Mouse (Mus musculus) hindbrain, embryonic 11.5 days (tissue): ENCODE results near the gene Sox21. TPM values are rescaled to one million over a fixed set of nuclear protein-coding genes. Genes with fewer than 3 reads are reported as not detected.
A peak's percentile ranks its signal among the peaks of the same experiment; 100 is the strongest.

Source experiments
- ATAC-seq: fragments of 200-750 bp; cut with Nextera tagmentation; 2 replicates; pipeline ENCODE4 v1.8.0; 2017; ENCODE audit warnings: mild to moderate bottlenecking, moderate TSS enrichment, moderate library complexity; ENCODE audit not compliant: low FRiP score
- DNase-seq: peaks from one replicate; pipeline ENCODE4 v3.0.0-alpha.2; 2015; ENCODE audit warnings: low spot score
- H3K27ac ChIP-seq: fragments of 300-500 bp; sonication (generic); 2 replicates; pipeline ENCODE4 v1.5.1; 2014; ENCODE audit warnings: mild to moderate bottlenecking, low read depth, low read length
- H3K27me3 ChIP-seq: fragments of 300-500 bp; sonication (generic); 2 replicates; pipeline ENCODE4 v1.6.1; 2014; ENCODE audit warnings: mild to moderate bottlenecking, low read length, moderate library complexity, mixed read lengths; ENCODE audit not compliant: control insufficient read depth, insufficient read depth
- H3K36me3 ChIP-seq: fragments of 300-500 bp; sonication (generic); 2 replicates; pipeline ENCODE4 v1.6.1; 2014; ENCODE audit warnings: mild to moderate bottlenecking, low read length, moderate library complexity, mixed read lengths; ENCODE audit not compliant: control insufficient read depth, insufficient read depth
- H3K4me1 ChIP-seq: fragments of 300-500 bp; sonication (generic); replicated peaks from 2 replicates; pipeline ENCODE4 v1.6.1; 2014; ENCODE audit warnings: low read length, mixed read lengths; ENCODE audit not compliant: control insufficient read depth, insufficient read depth
- H3K4me2 ChIP-seq: fragments of 300-500 bp; sonication (generic); replicated peaks from 2 replicates; pipeline ENCODE4 v1.6.1; 2014; ENCODE audit warnings: mild to moderate bottlenecking, low read depth, low read length
- H3K4me3 ChIP-seq: fragments of 300-500 bp; sonication (generic); 2 replicates; pipeline ENCODE4 v1.5.1; 2014; ENCODE audit warnings: low read depth, low read length
- H3K9ac ChIP-seq: fragments of 300-500 bp; sonication (generic); 2 replicates; pipeline ENCODE4 v1.6.1; 2014; ENCODE audit warnings: low read depth, low read length
- H3K9me3 ChIP-seq: fragments of 300-500 bp; sonication (generic); 2 replicates; pipeline ENCODE4 v1.6.1; 2016; ENCODE audit warnings: low read length; ENCODE audit not compliant: control insufficient read depth
- WGBS: fragments of 180-500 bp; shearing (Covaris S2); extraction: QIAGEN DNeasy Blood & Tissue Kit; methylation state at CpG from one replicate; pipeline ENCODE4 v1.1.7; 2014; 5-methylcytosine and 5-hydroxymethylcytosine counted together
- polyA plus RNA-seq: library from polyadenylated mRNA; unstranded; fragments of >200 nt; fragmentation: Nextera tagmentation; extraction: Ambion mirVana; gene quantifications from 2 replicates; pipeline ENCODE4 v1.2.1, GENCODE M21; 2014

The Sox21 gene
- polyA plus RNA-seq, 1 experiment from 2014 or later, result 10.7 TPM

DNA sequence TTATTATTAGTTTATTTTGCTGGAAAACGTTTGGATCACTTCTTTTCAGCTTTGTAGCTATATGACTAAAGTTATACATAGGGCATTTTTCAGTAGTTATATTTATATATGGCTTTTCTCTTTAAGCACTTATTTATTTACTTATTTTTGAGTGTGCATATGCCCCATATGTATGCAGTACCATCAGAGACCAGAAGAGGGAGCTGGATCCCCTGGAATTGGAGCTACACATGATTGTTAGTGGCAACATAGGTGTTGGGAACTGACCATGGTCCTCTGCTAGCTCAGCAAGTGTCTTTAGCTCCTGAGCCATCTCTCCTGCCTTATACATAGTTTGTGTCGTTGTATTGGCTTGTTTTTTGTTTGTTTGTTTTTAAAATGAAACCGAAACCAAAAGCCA lies 29.5 kb downstream of the Sox21 start:
- Histone ChIP-seq H3K4me1 (no peaks in the 10 kb centered on the region), H3K27me3 (0 out of 2 replicates have a peak, but pooled peaks cover 2% of the 10 kb centered on the region), H3K4me2 (no peak overlapping the region), H3K9ac (no peak overlapping the region), H3K36me3 (no peaks in the 10 kb centered on the region), H3K9me3 (no peaks in the 10 kb centered on the region), H3K27ac (no peak overlapping the region), H3K4me3 (no peak overlapping the region)
- DNase-seq (peak; percentile 25), ATAC-seq (no peak)
- 93% methylated on average over 3 of the region's 3 CpGs for WGBS

DNA sequence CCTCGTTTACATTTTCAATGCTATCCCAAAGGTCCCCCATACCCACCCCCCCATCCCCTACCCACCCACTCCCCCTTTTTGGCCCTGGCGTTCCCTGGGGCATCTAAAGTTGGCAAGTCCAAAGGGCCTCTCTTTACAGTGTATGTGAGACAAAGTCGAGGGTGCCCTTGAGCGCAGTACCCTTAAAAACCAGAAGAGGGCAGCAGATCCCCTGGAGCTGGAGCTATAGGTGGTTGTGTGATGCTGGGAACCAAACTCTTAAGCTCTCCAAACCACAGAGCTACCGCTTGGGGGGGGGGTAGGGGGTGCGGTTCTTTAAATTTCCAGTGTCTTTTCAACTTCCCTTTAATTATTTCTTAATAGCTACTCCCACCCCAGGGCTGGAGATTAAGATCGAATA lies 33.8 kb downstream of the Sox21 start:
- Histone ChIP-seq H3K36me3 (no peaks in the 10 kb centered on the region), H3K27me3 (no peaks in the 10 kb centered on the region), H3K4me1 (no peaks in the 10 kb centered on the region), H3K27ac (no peak overlapping the region), H3K9ac (no peak overlapping the region), H3K4me2 (no peak overlapping the region), H3K9me3 (no peaks in the 10 kb centered on the region), H3K4me3 (no peak overlapping the region)
- no peak for ATAC-seq
- WGBS, result 73% methylated on average over 7 of the region's 7 CpGs
- DNase-seq, result no peak

DNA sequence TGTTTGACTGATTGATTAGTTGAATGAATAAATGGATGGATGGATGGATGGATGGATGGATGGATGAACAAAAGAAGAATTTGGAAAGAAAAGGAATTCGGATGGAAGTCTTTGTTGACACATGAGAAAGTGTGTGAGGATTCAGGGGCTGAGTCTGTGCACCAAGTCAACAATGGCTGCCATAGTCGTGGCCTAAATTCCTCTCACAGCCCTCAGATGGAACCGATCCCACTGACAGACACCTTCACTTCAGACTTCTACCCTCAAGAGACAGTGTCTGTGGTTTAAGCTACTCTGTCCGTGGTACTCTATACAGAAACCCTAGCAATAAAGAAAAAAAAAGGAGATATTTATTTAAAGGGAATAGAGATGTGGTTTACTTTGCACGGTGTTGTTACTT lies 34.8 kb downstream of the Sox21 start:
- ATAC-seq, result no peak
- no peak overlapping the region for H3K27ac ChIP-seq
- no peaks in the 10 kb centered on the region for H3K4me1 ChIP-seq
- no peak overlapping the region for H3K4me3 ChIP-seq
- H3K27me3 ChIP-seq, result no peaks in the 10 kb centered on the region
- no peaks in the 10 kb centered on the region for H3K9me3 ChIP-seq
- no peaks in the 10 kb centered on the region for H3K36me3 ChIP-seq
- no peak overlapping the region for H3K9ac ChIP-seq
- DNase-seq, result no peak
- no peak overlapping the region for H3K4me2 ChIP-seq
- WGBS, result 83% methylated on average over 5 of the region's 5 CpGs

- 88% methylated on average over 3 of the region's 3 CpGs for WGBS
- ATAC-seq (no peak), DNase-seq (no peak)
- Histone ChIP-seq H3K27ac (no peak overlapping the region), H3K4me3 (no peak overlapping the region), H3K27me3 (no peaks in the 10 kb centered on the region), H3K9me3 (no peaks in the 10 kb centered on the region), H3K4me2 (no peak overlapping the region), H3K4me1 (no peaks in the 10 kb centered on the region), H3K36me3 (no peaks in the 10 kb centered on the region), H3K9ac (no peak overlapping the region)
Observed at GRCm38 (mm10) chr14:118200731-118201130, 36.1 kb downstream of the Sox21 start.

- no peaks in the 10 kb centered on the region for H3K36me3 ChIP-seq
- no peak for ATAC-seq
- 78% methylated on average over 12 of the region's 12 CpGs for WGBS
- H3K27ac ChIP-seq, result no peak overlapping the region
- no peaks in the 10 kb centered on the region; the same call in 1 of the 2 replicates for H3K27me3 ChIP-seq
- H3K9me3 ChIP-seq, result no peaks in the 10 kb centered on the region
- no peaks in the 10 kb centered on the region for H3K4me1 ChIP-seq
- no peak for DNase-seq
- H3K4me2 ChIP-seq, result no peak overlapping the region
- H3K9ac ChIP-seq, result no peak overlapping the region
- no peak overlapping the region for H3K4me3 ChIP-seq
Observed at GRCm38 (mm10) chr14:118197063-118197462, 39.8 kb downstream of the Sox21 start.

- no peak overlapping the region for H3K27ac ChIP-seq
- H3K4me3 ChIP-seq, result no peak overlapping the region
- no peaks in the 10 kb centered on the region for H3K36me3 ChIP-seq
- no peak overlapping the region for H3K9ac ChIP-seq
- H3K4me1 ChIP-seq, result no peaks in the 10 kb centered on the region
- WGBS, result 64% methylated on average over 13 of the region's 13 CpGs
- H3K4me2 ChIP-seq, result no peak overlapping the region
- ATAC-seq (no peak), DNase-seq (no peak)
- no peaks in the 10 kb centered on the region; the same call in 1 of the 2 replicates for H3K27me3 ChIP-seq
- no peaks in the 10 kb centered on the region for H3K9me3 ChIP-seq
Observed at GRCm38 (mm10) chr14:118194219-118194914, 42.5 kb downstream of the Sox21 start.

GRCm38 (mm10) chr14:118193663-118194062 lies 43.2 kb downstream of the Sox21 start:
- no peak for DNase-seq
- no peak overlapping the region for H3K4me2 ChIP-seq
- ATAC-seq, result no peak
- 58% methylated on average over 10 of the region's 10 CpGs for WGBS
- no peak overlapping the region for H3K9ac ChIP-seq
- H3K27me3 ChIP-seq, result no peaks in the 10 kb centered on the region; the same call in 1 of the 2 replicates
- H3K9me3 ChIP-seq, result no peaks in the 10 kb centered on the region
- H3K4me1 ChIP-seq, result no peaks in the 10 kb centered on the region
- H3K36me3 ChIP-seq, result no peaks in the 10 kb centered on the region
- H3K27ac ChIP-seq, result no peak overlapping the region
- no peak overlapping the region for H3K4me3 ChIP-seq

DNA sequence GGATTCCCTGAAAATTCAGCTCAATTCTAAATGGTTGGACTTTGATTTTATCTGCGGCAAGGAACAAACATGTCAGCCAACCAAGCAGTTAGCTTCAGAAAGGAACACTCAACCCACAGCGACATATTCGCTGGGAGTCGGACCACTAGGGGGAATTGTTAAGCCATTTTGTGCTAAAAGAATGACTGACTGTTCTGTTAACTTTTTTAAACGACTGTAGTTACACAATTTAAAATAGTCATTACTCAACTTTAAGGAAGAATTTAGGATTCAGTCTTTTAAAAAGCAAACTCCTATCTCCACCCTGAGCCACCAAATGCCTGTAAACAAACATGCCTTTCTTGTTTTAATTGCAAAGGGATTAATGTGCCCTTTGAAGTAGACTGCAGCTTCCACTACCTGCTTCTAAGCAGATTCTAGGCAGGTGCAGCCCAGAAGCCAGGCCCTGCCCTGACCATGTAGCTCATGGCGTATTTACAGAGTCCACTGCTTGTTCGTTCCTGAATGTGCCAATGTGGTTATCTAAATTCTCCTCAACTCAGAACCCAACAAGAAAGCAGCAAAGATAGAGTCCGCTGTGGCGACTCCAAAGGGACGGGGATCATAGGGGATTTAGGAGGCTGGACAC lies 43.7 kb downstream of the Sox21 start:
- Histone ChIP-seq H3K27me3 (no peaks in the 10 kb centered on the region; the same call in 1 of the 2 replicates), H3K9ac (no peak overlapping the region), H3K27ac (no peak overlapping the region), H3K9me3 (no peaks in the 10 kb centered on the region), H3K4me2 (no peak overlapping the region), H3K4me1 (no peaks in the 10 kb centered on the region), H3K36me3 (no peaks in the 10 kb centered on the region), H3K4me3 (no peak overlapping the region)
- 43% methylated on average over 10 of the region's 10 CpGs for WGBS
- no peak for ATAC-seq
- no peak for DNase-seq

DNA sequence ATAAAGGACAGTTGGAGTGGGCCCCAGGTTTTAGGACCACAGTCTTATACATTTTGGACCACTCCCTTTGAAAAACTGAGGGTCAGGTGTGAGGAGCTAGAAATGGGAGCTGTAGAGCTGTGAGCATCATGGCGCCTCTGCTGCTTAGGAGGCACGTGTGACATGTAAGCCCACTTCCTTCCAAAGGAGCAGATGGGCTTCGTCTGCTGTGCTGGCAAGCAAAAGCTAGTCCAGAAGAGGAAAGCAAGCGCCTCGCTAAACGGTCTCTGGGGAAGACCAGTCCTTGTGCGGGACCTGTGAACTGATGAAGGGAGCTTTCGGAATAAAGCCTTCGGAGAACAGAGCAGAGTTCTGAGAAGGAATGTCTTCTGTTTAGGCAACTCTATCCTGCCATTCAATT lies 45.4 kb downstream of the Sox21 start:
- DNase-seq, result no peak
- 89% methylated on average over 9 of the region's 9 CpGs for WGBS
- no peak overlapping the region for H3K9ac ChIP-seq
- no peaks in the 10 kb centered on the region for H3K9me3 ChIP-seq
- no peak overlapping the region for H3K4me3 ChIP-seq
- no peak overlapping the region for H3K4me2 ChIP-seq
- no peaks in the 10 kb centered on the region for H3K36me3 ChIP-seq
- ATAC-seq, result no peak
- no peaks in the 10 kb centered on the region; the same call in 1 of the 2 replicates for H3K27me3 ChIP-seq
- H3K27ac ChIP-seq, result no peak overlapping the region
- no peaks in the 10 kb centered on the region for H3K4me1 ChIP-seq
